Mouse (Mus musculus): ENCODE measurements around the gene Csgalnact2. TPM values are rescaled to one million over a fixed set of nuclear protein-coding genes. Genes with fewer than 3 reads are reported as not detected.

Gene Csgalnact2
- total and polyA plus RNA-seq, 2 experiments = 1.2 to 8.7 TPM

DNA sequence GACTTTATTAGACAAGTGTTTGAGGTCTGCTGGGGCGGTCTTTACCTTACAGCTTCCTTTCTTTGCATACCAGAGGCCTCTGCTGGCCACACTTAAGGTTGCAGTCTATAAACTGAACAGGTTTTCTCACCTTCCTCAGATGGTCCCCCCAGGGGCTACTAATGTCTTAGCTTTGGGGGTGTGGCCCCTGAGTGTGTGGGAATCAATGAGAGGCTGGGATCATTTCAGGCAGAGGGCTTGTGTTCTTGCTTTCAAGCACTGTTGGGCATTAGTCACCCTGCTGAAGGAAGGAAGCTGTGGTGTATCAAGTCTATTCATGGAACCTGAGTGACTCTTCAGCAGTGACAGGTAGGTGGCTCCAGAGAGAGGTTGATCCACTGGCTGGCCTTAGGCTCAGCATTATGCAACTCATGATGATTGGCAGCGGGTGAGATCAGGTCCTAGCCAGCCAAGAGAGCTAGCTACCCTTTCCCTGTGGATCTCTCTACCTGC is 39.6 kb downstream of the Csgalnact2 start:
- Histone ChIP-seq H3K27me3 (ENCODE audit: control insufficient read depth, insufficient read depth, low read length) (peaks cover 3% of the 10 kb centered on the region; the same call in 1 of the 2 replicates), H3K9ac (ENCODE audit: low read depth, low read length) (no peak overlapping the region), H3K4me1 (ENCODE audit: control insufficient read depth, insufficient read depth, low read length) (no peaks in the 10 kb centered on the region), H3K4me3 (ENCODE audit: insufficient read depth, low read depth, low read length) (no peak overlapping the region), H3K36me3 (ENCODE audit: control insufficient read depth, insufficient read depth, low read length) (no peaks in the 10 kb centered on the region), H3K79me2 (ENCODE audit: control insufficient read depth, insufficient read depth, low read length) (no peaks in the 10 kb centered on the region), H3K27ac (replicated peaks; ENCODE audit: insufficient read depth, low read depth, low read length) (no peak overlapping the region)
- 34% methylated on average over 2 of the region's 2 CpGs for WGBS
- no peak for TF ChIP-seq POLR2A (IDR thresholded peaks at IDR 0.05; ENCODE audit: extremely low read depth, insufficient read depth, low read length)
- TF ChIP-seq CTCF (IDR thresholded peaks at IDR 0.05; ENCODE audit: low read depth, low read length) = 0 out of 2 replicates have a peak, but pooled peaks have one; percentile 2
- DNase-seq (ENCODE audit: extremely low read depth, low read depth, low spot score) = peak; percentile 43

- WGBS = 79% methylated on average over 8 of the region's 8 CpGs
- TF ChIP-seq CTCF (IDR thresholded peaks at IDR 0.05; ENCODE audit: low read depth, low read length) = no peak
- TF ChIP-seq POLR2A (IDR thresholded peaks at IDR 0.05; ENCODE audit: extremely low read depth, insufficient read depth, low read length) = no peak
- Histone ChIP-seq H3K27ac (replicated peaks; ENCODE audit: insufficient read depth, low read depth, low read length) (no peak overlapping the region), H3K9ac (ENCODE audit: low read depth, low read length) (no peak overlapping the region), H3K27me3 (ENCODE audit: control insufficient read depth, insufficient read depth, low read length) (peaks cover 3% of the 10 kb centered on the region; the same call in 1 of the 2 replicates), H3K79me2 (ENCODE audit: control insufficient read depth, insufficient read depth, low read length) (no peaks in the 10 kb centered on the region), H3K36me3 (ENCODE audit: control insufficient read depth, insufficient read depth, low read length) (no peaks in the 10 kb centered on the region), H3K4me3 (ENCODE audit: insufficient read depth, low read depth, low read length) (no peak overlapping the region), H3K4me1 (ENCODE audit: control insufficient read depth, insufficient read depth, low read length) (no peaks in the 10 kb centered on the region)
- no peak for DNase-seq (ENCODE audit: extremely low read depth, low read depth, low spot score)
Observed at GRCm38 (mm10) chr6:118097765-118098365, 41.1 kb downstream of the Csgalnact2 start.

GRCm38 (mm10) chr6:118090827-118091226 is 48.1 kb downstream of the Csgalnact2 start:
- DNase-seq (ENCODE audit: extremely low read depth, low read depth, low spot score) = no peak
- H3K79me2 ChIP-seq (ENCODE audit: control insufficient read depth, insufficient read depth, low read length) = no peaks in the 10 kb centered on the region
- no peak overlapping the region for H3K27ac ChIP-seq (replicated peaks; ENCODE audit: insufficient read depth, low read depth, low read length)
- peaks cover 3% of the 10 kb centered on the region; the same call in 1 of the 2 replicates for H3K27me3 ChIP-seq (ENCODE audit: control insufficient read depth, insufficient read depth, low read length)
- TF ChIP-seq CTCF (IDR thresholded peaks at IDR 0.05; ENCODE audit: low read depth, low read length) (no peak), POLR2A (IDR thresholded peaks at IDR 0.05; ENCODE audit: extremely low read depth, insufficient read depth, low read length) (no peak)
- H3K9ac ChIP-seq (ENCODE audit: low read depth, low read length) = no peak overlapping the region
- WGBS = 83% methylated on average over 9 of the region's 9 CpGs
- no peaks in the 10 kb centered on the region for H3K36me3 ChIP-seq (ENCODE audit: control insufficient read depth, insufficient read depth, low read length)
- H3K4me1 ChIP-seq (ENCODE audit: control insufficient read depth, insufficient read depth, low read length) = no peaks in the 10 kb centered on the region
- no peak overlapping the region for H3K4me3 ChIP-seq (ENCODE audit: insufficient read depth, low read depth, low read length)

DNA sequence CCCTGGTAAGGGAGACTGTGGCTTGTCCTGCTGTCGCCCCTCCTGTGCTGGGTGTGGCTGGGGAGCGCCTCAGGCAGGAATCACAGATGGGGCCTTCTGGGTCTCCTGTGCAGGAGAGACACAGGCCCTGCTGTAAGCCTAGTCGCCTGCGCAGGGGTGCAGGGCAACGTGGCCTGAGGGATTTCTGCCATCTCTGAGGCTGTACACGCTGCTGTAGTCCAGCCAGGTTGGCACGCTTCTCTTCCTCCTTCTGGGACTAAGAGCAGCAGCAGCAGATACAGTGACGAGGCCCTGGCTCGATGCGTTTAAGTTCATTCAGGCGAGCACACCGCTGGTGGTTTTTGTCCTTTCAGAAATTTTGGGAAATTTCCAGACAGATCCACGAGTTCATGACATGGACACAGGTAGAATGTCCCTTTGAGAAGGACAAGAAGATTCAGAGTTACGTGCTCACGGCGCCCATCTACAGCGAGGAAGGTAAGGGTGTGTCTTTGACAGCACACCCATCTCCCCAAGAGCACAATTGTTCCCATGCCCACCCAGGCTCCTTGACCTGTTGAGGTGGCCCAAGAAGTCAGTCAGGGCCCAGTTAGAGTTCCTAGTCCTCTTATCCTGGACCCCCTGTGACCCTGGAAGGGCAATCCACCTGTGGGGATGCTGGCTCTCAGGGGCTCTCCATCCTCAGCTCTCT is 50.0 kb downstream of the Csgalnact2 start:
- Histone ChIP-seq H3K27ac (replicated peaks; ENCODE audit: insufficient read depth, low read depth, low read length) (no peak overlapping the region), H3K36me3 (ENCODE audit: control insufficient read depth, insufficient read depth, low read length) (no peaks in the 10 kb centered on the region), H3K4me1 (ENCODE audit: control insufficient read depth, insufficient read depth, low read length) (no peaks in the 10 kb centered on the region), H3K27me3 (ENCODE audit: control insufficient read depth, insufficient read depth, low read length) (no peaks in the 10 kb centered on the region), H3K9ac (ENCODE audit: low read depth, low read length) (no peak overlapping the region), H3K4me3 (ENCODE audit: insufficient read depth, low read depth, low read length) (no peak overlapping the region), H3K79me2 (ENCODE audit: control insufficient read depth, insufficient read depth, low read length) (no peaks in the 10 kb centered on the region)
- no peak for DNase-seq (ENCODE audit: extremely low read depth, low read depth, low spot score)
- WGBS = 86% methylated on average over 17 of the region's 17 CpGs
- TF ChIP-seq CTCF (IDR thresholded peaks at IDR 0.05; ENCODE audit: low read depth, low read length) = no peak
- TF ChIP-seq POLR2A (IDR thresholded peaks at IDR 0.05; ENCODE audit: extremely low read depth, insufficient read depth, low read length) = no peak

DNA sequence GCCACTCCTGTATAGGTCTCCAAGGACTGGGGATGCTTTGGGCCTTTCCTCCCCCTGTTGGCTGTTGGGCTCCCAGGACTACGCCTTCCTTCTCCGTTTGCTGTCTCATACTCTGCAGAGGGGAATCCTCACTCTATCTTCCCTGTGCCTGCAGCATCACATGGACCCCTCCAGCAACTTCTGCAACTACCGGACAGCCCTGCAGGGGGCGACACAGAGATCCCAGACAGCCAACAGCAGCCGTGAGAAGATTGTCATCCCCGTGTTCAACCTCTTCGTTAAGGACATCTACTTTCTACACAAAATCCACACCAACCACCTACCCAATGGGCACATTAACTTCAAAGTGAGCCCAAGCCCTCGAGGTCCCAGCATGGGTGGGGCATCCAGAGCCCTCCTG is 51.0 kb downstream of the Csgalnact2 start:
- DNase-seq (ENCODE audit: extremely low read depth, low read depth, low spot score) = no peak
- 55% methylated on average over 8 of the region's 8 CpGs for WGBS

More for the DNA sequence above, 51.0 kb downstream of the Csgalnact2 start:
- Histone ChIP-seq H3K36me3 (ENCODE audit: control insufficient read depth, insufficient read depth, low read length) (no peaks in the 10 kb centered on the region), H3K79me2 (ENCODE audit: control insufficient read depth, insufficient read depth, low read length) (no peaks in the 10 kb centered on the region), H3K4me3 (ENCODE audit: insufficient read depth, low read depth, low read length) (no peak overlapping the region), H3K27ac (replicated peaks; ENCODE audit: insufficient read depth, low read depth, low read length) (no peak overlapping the region), H3K27me3 (ENCODE audit: control insufficient read depth, insufficient read depth, low read length) (no peaks in the 10 kb centered on the region), H3K9ac (ENCODE audit: low read depth, low read length) (no peak overlapping the region), H3K4me1 (ENCODE audit: control insufficient read depth, insufficient read depth, low read length) (no peaks in the 10 kb centered on the region)
- TF ChIP-seq POLR2A (IDR thresholded peaks at IDR 0.05; ENCODE audit: extremely low read depth, insufficient read depth, low read length) (no peak), CTCF (IDR thresholded peaks at IDR 0.05; ENCODE audit: low read depth, low read length) (0 out of 2 replicates have a peak, but pooled peaks have one; percentile 12)
